Mouse (Mus musculus) hindbrain, embryonic 16.5 days (tissue): ENCODE data around the gene Vinac1. TPM values are rescaled to one million over a fixed set of nuclear protein-coding genes. Genes with fewer than 3 reads are reported as not detected.
"Not testable (repeated sequence)": the region's sequence is repeated elsewhere in the genome, so short reads cannot be mapped to it uniquely, and the experiment has no call there.

ENCODE experiments used
- ATAC-seq: fragments of 200-750 bp; cut with Nextera tagmentation; 2 replicates; pipeline ENCODE4 v1.8.0; 2017; ENCODE audit warnings: moderate TSS enrichment, moderate library complexity
- H3K27ac ChIP-seq: fragments of 300-500 bp; sonication (generic); 2 replicates; pipeline ENCODE4 v1.5.1; 2014; ENCODE audit warnings: low read depth, mild to moderate bottlenecking, control low read depth, low read length, moderate library complexity
- H3K27me3 ChIP-seq: fragments of 300-500 bp; sonication (generic); replicated peaks from 2 replicates; pipeline ENCODE4 v1.6.1; 2014; ENCODE audit warnings: low read length; ENCODE audit not compliant: control insufficient read depth, insufficient read depth
- H3K36me3 ChIP-seq: fragments of 300-500 bp; sonication (generic); 2 replicates; pipeline ENCODE4 v1.6.1; 2014; ENCODE audit warnings: mild to moderate bottlenecking, low read length, moderate library complexity, mixed read lengths; ENCODE audit not compliant: control insufficient read depth, insufficient read depth
- H3K4me1 ChIP-seq: fragments of 300-500 bp; sonication (generic); 2 replicates; pipeline ENCODE4 v1.6.1; 2014; ENCODE audit warnings: low read depth, low read length; ENCODE audit not compliant: control insufficient read depth, insufficient read depth
- H3K4me2 ChIP-seq: fragments of 300-500 bp; sonication (generic); 2 replicates; pipeline ENCODE4 v1.6.1; 2014; ENCODE audit warnings: mild to moderate bottlenecking, low read length, control low read depth, moderate library complexity
- H3K4me3 ChIP-seq: fragments of 300-500 bp; sonication (generic); 2 replicates; pipeline ENCODE4 v1.5.1; 2014; ENCODE audit warnings: mild to moderate bottlenecking, low read length, control low read depth, moderate library complexity
- H3K9ac ChIP-seq: fragments of 300-500 bp; sonication (generic); 2 replicates; pipeline ENCODE4 v1.6.1; 2014; ENCODE audit warnings: low read depth, mild to moderate bottlenecking, control low read depth, low read length, moderate library complexity
- H3K9me3 ChIP-seq: fragments of 300-500 bp; sonication (generic); 2 replicates; pipeline ENCODE4 v1.6.1; 2014; ENCODE audit warnings: mild to moderate bottlenecking, low read length, moderate library complexity; ENCODE audit not compliant: control insufficient read depth
- WGBS: fragments of 180-500 bp; shearing (Covaris S2); extraction: QIAGEN DNeasy Blood & Tissue Kit; methylation state at CpG from one replicate; pipeline ENCODE4 v1.1.7; 2014; 5-methylcytosine and 5-hydroxymethylcytosine counted together
- polyA plus RNA-seq: library from polyadenylated mRNA; unstranded; fragments of >200 nt; fragmentation: Nextera tagmentation; extraction: Ambion mirVana; gene quantifications from 2 replicates; pipeline ENCODE4 v1.2.1, GENCODE M21; 2015

The Vinac1 gene
- polyA plus RNA-seq, 1 experiment from 2014 or later, result 0.70 TPM

- not testable (repeated sequence) for H3K27me3 ChIP-seq, H3K9me3 ChIP-seq, H3K4me3 ChIP-seq, H3K4me1 ChIP-seq, H3K4me2 ChIP-seq, ATAC-seq, H3K27ac ChIP-seq, H3K36me3 ChIP-seq, H3K9ac ChIP-seq
- 69% methylated on average over 2 of the region's 2 CpGs for WGBS
Observed at GRCm38 (mm10) chr2:129008867-129009266, 39.1 kb downstream of the Vinac1 start.

- ATAC-seq, result no peak
Observed at GRCm38 (mm10) chr2:129006194-129006749, 41.7 kb downstream of the Vinac1 start.

GRCm38 (mm10) chr2:129004872-129005271 is 43.1 kb downstream of the Vinac1 start:
- ATAC-seq, result no peak
- Histone ChIP-seq H3K4me2 (no peak overlapping the region), H3K4me3 (no peak overlapping the region), H3K4me1 (no peaks in the 10 kb centered on the region), H3K36me3 (no peaks in the 10 kb centered on the region), H3K27ac (no peak overlapping the region), H3K9ac (no peak overlapping the region), H3K9me3 (no peaks in the 10 kb centered on the region), H3K27me3 (no peaks in the 10 kb centered on the region)

More at GRCm38 (mm10) chr2:129006194-129006749, 41.7 kb downstream of the Vinac1 start:
- Histone ChIP-seq H3K4me1 (no peaks in the 10 kb centered on the region), H3K4me3 (no peak overlapping the region), H3K9ac (no peak overlapping the region), H3K36me3 (no peaks in the 10 kb centered on the region), H3K27ac (no peak overlapping the region), H3K27me3 (no peaks in the 10 kb centered on the region), H3K9me3 (no peaks in the 10 kb centered on the region), H3K4me2 (no peak overlapping the region)
- 72% methylated on average over 4 of the region's 4 CpGs for WGBS

GRCm38 (mm10) chr2:128984746-128985145 is 63.2 kb downstream of the Vinac1 start:
- H3K27me3 ChIP-seq, result no peaks in the 10 kb centered on the region
- no peaks in the 10 kb centered on the region for H3K36me3 ChIP-seq
- no peak overlapping the region for H3K9ac ChIP-seq
- no peak overlapping the region for H3K27ac ChIP-seq
- H3K4me1 ChIP-seq, result no peaks in the 10 kb centered on the region
- 80% methylated on average over 3 of the region's 3 CpGs for WGBS
- no peak overlapping the region for H3K4me3 ChIP-seq
- H3K9me3 ChIP-seq, result no peaks in the 10 kb centered on the region
- no peak overlapping the region for H3K4me2 ChIP-seq
- no peak for ATAC-seq

- H3K36me3 ChIP-seq, result no peaks in the 10 kb centered on the region
- no peaks in the 10 kb centered on the region for H3K4me1 ChIP-seq
- no peak for ATAC-seq
- H3K27ac ChIP-seq, result no peak overlapping the region
- no peaks in the 10 kb centered on the region for H3K27me3 ChIP-seq
- H3K4me3 ChIP-seq, result no peak overlapping the region
- 83% methylated on average over 4 of the region's 4 CpGs for WGBS
- no peaks in the 10 kb centered on the region for H3K9me3 ChIP-seq
- no peak overlapping the region for H3K4me2 ChIP-seq
- H3K9ac ChIP-seq, result no peak overlapping the region
Observed at GRCm38 (mm10) chr2:128975572-128975971, 72.4 kb downstream of the Vinac1 start.

Other genes with a start within 250 kb of the Vinac1 start
- gene Tmem87b, start 230.1 kb downstream of the Vinac1 start, polyA plus RNA-seq, result 35.1 and 35.9 TPM in 2 replicates
- 3.7 and 4.3 TPM in 2 replicates for gene Fbln7, start 185.2 kb downstream of the Vinac1 start, polyA plus RNA-seq
- 13.8 and 14.1 TPM in 2 replicates for gene Zc3h8, start 104.1 kb downstream of the Vinac1 start, polyA plus RNA-seq
- 3.5 and 4.1 TPM in 2 replicates for gene Zc3h6, start 80.8 kb downstream of the Vinac1 start, polyA plus RNA-seq
- 16.7 and 17.0 TPM in 2 replicates for gene Gm10762, start 80.4 kb downstream of the Vinac1 start, polyA plus RNA-seq
- 38.2 and 46.9 TPM in 2 replicates for gene Ttl, start 17.8 kb upstream of the Vinac1 start, polyA plus RNA-seq
- gene Polr1b, start 52.8 kb upstream of the Vinac1 start, polyA plus RNA-seq, result 13.0 and 15.6 TPM in 2 replicates
- gene Chchd5, start 81.5 kb upstream of the Vinac1 start, polyA plus RNA-seq, result 18.7 and 19.8 TPM in 2 replicates
- 53.2 and 55.6 TPM in 2 replicates for gene Slc20a1, start 150.6 kb upstream of the Vinac1 start, polyA plus RNA-seq
- 9.7 and 13.3 TPM in 2 replicates for gene Ckap2l, start 249.0 kb upstream of the Vinac1 start, polyA plus RNA-seq